Mouse (Mus musculus): Measurements from ENCODE around the gene Hnrnpa2b1. TPM values are rescaled to one million over a fixed set of nuclear protein-coding genes. Genes with fewer than 3 reads are reported as not detected.
"Not testable (repeated sequence)": the region's sequence is repeated elsewhere in the genome, so short reads cannot be mapped to it uniquely, and the experiment has no call there.

Gene Hnrnpa2b1
- total RNA-seq (2021), result 100 to 1,000 TPM; 446 to 458 TPM
- long read RNA-seq, experiment 1, transcript Hnrnpa2b1-203 (12 exons, 1,728 nt), result minor isoform, 19 of 498 reads
- long read RNA-seq, experiment 1, transcript Hnrnpa2b1-210 (10 exons, 1,518 nt), result minor isoform, 15 of 498 reads
- long read RNA-seq, experiment 1, transcript Hnrnpa2b1-204 (11 exons, 1,638 nt), result major isoform, 161 of 498 reads
- long read RNA-seq, experiment 1, transcript Hnrnpa2b1-202 (12 exons, 1,662 nt), result minor isoform, 7 of 498 reads
- long read RNA-seq, experiment 1, partial matches to known transcripts, result 235 of 498 reads
- long read RNA-seq, experiment 1, other reads (novel, unspliced or antisense), result 59 of 498 reads
- long read RNA-seq, experiment 2, transcript Hnrnpa2b1-204 (11 exons, 1,638 nt), result major isoform, 175 of 466 reads
- long read RNA-seq, experiment 2, transcript Hnrnpa2b1-203 (12 exons, 1,728 nt), result minor isoform, 8 of 466 reads
- long read RNA-seq, experiment 2, transcript Hnrnpa2b1-210 (10 exons, 1,518 nt), result minor isoform, 13 of 466 reads
- long read RNA-seq, experiment 2, partial matches to known transcripts, result 191 of 466 reads
- long read RNA-seq, experiment 2, other reads (novel, unspliced or antisense), result 71 of 466 reads

GRCm38 (mm10) chr6:51469715-51470310, at the start of gene Hnrnpa2b1:
Gene Hnrnpa2b1, minus strand, starts transcription at chr6:51469894.
- intact Hi-C loops (cut with DNase I), result loop anchor here (2.0 to 5.0 kb wide), 4 partner anchors 82 to 387 kb away; no protein-coding TSS in a partner anchor
- DNase-seq (ENCODE audit: low spot score in 2 of 2), result peak; percentile 99

- DNase-seq (ENCODE audit: low spot score in 2 of 2), result no peak
- intact Hi-C loops (cut with DNase I), result loop anchor here (5.0 kb wide), 1 partner anchor 37 kb away; no protein-coding TSS in a partner anchor
Measured at GRCm38 (mm10) chr6:51514860-51515259, 45.2 kb upstream of the Hnrnpa2b1 start.

- intact Hi-C loops (cut with DNase I), result no loop called here
- DNase-seq (ENCODE audit: low spot score in 2 of 2), result no peak
Measured at GRCm38 (mm10) chr6:51513745-51514144, 44.1 kb upstream of the Hnrnpa2b1 start.

GRCm38 (mm10) chr6:51510946-51511345, 41.3 kb upstream of the Hnrnpa2b1 start:
- intact Hi-C loops (cut with DNase I), result no loop called here
- DNase-seq (ENCODE audit: low spot score in 2 of 2), result no peak

- DNase-seq (ENCODE audit: low spot score in 2 of 2), result peak; percentile 38 to 58
- intact Hi-C loops (cut with DNase I), result no loop called here
Measured at GRCm38 (mm10) chr6:51510094-51510493, 40.4 kb upstream of the Hnrnpa2b1 start.

GRCm38 (mm10) chr6:51508750-51509648, 39.3 kb upstream of the Hnrnpa2b1 start:
- intact Hi-C loops (cut with DNase I), result no loop called here

GRCm38 (mm10) chr6:51507556-51507955, 37.9 kb upstream of the Hnrnpa2b1 start:
- DNase-seq (ENCODE audit: low spot score in 2 of 2), result no peak
- intact Hi-C loops (cut with DNase I), result no loop called here

More at GRCm38 (mm10) chr6:51508750-51509648, 39.3 kb upstream of the Hnrnpa2b1 start:
- peak; percentile 78 to 82 for DNase-seq (ENCODE audit: low spot score in 2 of 2)

GRCm38 (mm10) chr6:51505671-51506070, 36.0 kb upstream of the Hnrnpa2b1 start:
- intact Hi-C loops (cut with DNase I), result no loop called here
- DNase-seq (ENCODE audit: low spot score in 2 of 2), result no peak

- intact Hi-C loops (cut with DNase I), result no loop called here
- no peak for DNase-seq (ENCODE audit: low spot score in 2 of 2)
Measured at GRCm38 (mm10) chr6:51497321-51498111, 27.8 kb upstream of the Hnrnpa2b1 start.

GRCm38 (mm10) chr6:51489787-51490186, 20.1 kb upstream of the Hnrnpa2b1 start:
- intact Hi-C loops (cut with DNase I), result no loop called here
- DNase-seq (ENCODE audit: low spot score in 2 of 2), result no peak

- no peak for DNase-seq (ENCODE audit: low spot score in 2 of 2)
- intact Hi-C loops (cut with DNase I), result no loop called here
Measured at GRCm38 (mm10) chr6:51486731-51487130, 17.0 kb upstream of the Hnrnpa2b1 start.

GRCm38 (mm10) chr6:51486076-51486710, 16.5 kb upstream of the Hnrnpa2b1 start:
- intact Hi-C loops (cut with DNase I), result no loop called here
- DNase-seq (ENCODE audit: low spot score in 2 of 2), result no peak

GRCm38 (mm10) chr6:51485646-51486045, 16.0 kb upstream of the Hnrnpa2b1 start:
- DNase-seq (ENCODE audit: low spot score in 2 of 2), result no peak
- intact Hi-C loops (cut with DNase I), result no loop called here

- intact Hi-C loops (cut with DNase I); DNase-seq (ENCODE audit: low spot score in 2 of 2): not testable (repeated sequence)
Measured at GRCm38 (mm10) chr6:51484556-51484955, 14.9 kb upstream of the Hnrnpa2b1 start.

- intact Hi-C loops (cut with DNase I), result no loop called here
- DNase-seq (ENCODE audit: low spot score in 2 of 2), result no peak
Measured at GRCm38 (mm10) chr6:51483861-51484260, 14.2 kb upstream of the Hnrnpa2b1 start.

GRCm38 (mm10) chr6:51481548-51481947, 11.9 kb upstream of the Hnrnpa2b1 start:
- DNase-seq (ENCODE audit: low spot score in 2 of 2), result no peak
- intact Hi-C loops (cut with DNase I), result no loop called here

GRCm38 (mm10) chr6:51479136-51479731, 9.5 kb upstream of the Hnrnpa2b1 start:
- DNase-seq (ENCODE audit: low spot score in 2 of 2), result no peak
- intact Hi-C loops (cut with DNase I), result no loop called here

GRCm38 (mm10) chr6:51472213-51472612, 2.5 kb upstream of the Hnrnpa2b1 start:
- DNase-seq (ENCODE audit: low spot score in 2 of 2), result no peak
- intact Hi-C loops (cut with DNase I), result loop anchor here (5.0 kb wide), 2 partner anchors 80 to 110 kb away; no protein-coding TSS in a partner anchor

Data from left cerebral cortex, postnatal 14 days (tissue).